13 mouse cellular contexts compared by ENCODE assay signal in genomic region chr4:57081463-57081862, GRCm38 (mm10).
"Had no signal": no experiment of that assay in that cellular context is flagged by ENCODE, and none has a peak within 500 bp of the region (broad histone marks: within the 10 kb centered on the region; RNA-seq: fewer than 3 reads in every experiment).

No protein-coding gene starts in this region.

- ATAC-seq: hindbrain, embryonic 16.5 days; inflammation-experienced regulatory T-cells, adult 6 months; intestine, postnatal 0 days; liver, embryonic 12.5 days had no signal

- H3K36me3 ChIP-seq: limb, embryonic 10.5 days; liver, embryonic 12.5 days; midbrain, embryonic 10.5 days; neural tube, embryonic 15.5 days had no signal

- H3K4me2 ChIP-seq: liver, embryonic 12.5 days; neural tube, embryonic 15.5 days had no signal

- H3K27me3 ChIP-seq: liver, embryonic 12.5 days; neural tube, embryonic 15.5 days had no signal

- H3K27ac ChIP-seq: limb, embryonic 10.5 days; liver, embryonic 12.5 days; midbrain, embryonic 10.5 days; neural tube, embryonic 15.5 days had no signal

- H3K9ac ChIP-seq: liver, embryonic 12.5 days; neural tube, embryonic 15.5 days had no signal

- H3K4me3 ChIP-seq: limb, embryonic 10.5 days; liver, embryonic 12.5 days; midbrain, embryonic 10.5 days; myocyte; neural tube, embryonic 15.5 days had no signal

- H3K9me3 ChIP-seq: limb, embryonic 10.5 days; liver, embryonic 12.5 days; midbrain, embryonic 10.5 days; neural tube, embryonic 15.5 days had no signal

- DNase-seq: lung, postnatal 4 days; midbrain, embryonic 14.5 days; right cerebral cortex, adult 18-20 months; right cerebral cortex, postnatal 25 days; thymus, postnatal 36 days had no signal
